8 mouse cellular contexts compared by ENCODE assay signal in genomic region chr4:141148009-141148801, GRCm38 (mm10). TPM values are rescaled to one million over a fixed set of nuclear protein-coding genes. Genes with fewer than 3 reads are reported as not detected.
DNase-seq lines count a peak whose midpoint lies in the region; ATAC-seq and TF ChIP-seq lines count a peak whose summit lies in the region.

No protein-coding gene starts in this region.

- peak; percentile 30 to 39 for DNase-seq in left cerebral cortex, postnatal 36 days (ENCODE audit: low spot score in 2 of 2)
- DNase-seq in left cerebral cortex, adult 9 months (ENCODE audit: low spot score in 2 of 2), result no peak
- DNase-seq in T-cell, adult 2 months (ENCODE audit: low spot score), result peak; percentile 45
- DNase-seq in liver, embryonic 14.5 days (ENCODE audit: low read depth in 3 of 3, low spot score in 3 of 3), result peak in 1 of 3 experiments; percentile 51
- no peak for DNase-seq in layer of hippocampus, adult 9-10 months (ENCODE audit: low spot score)

- H3K9me3 ChIP-seq in hindbrain, embryonic 16.5 days (ENCODE audit: control insufficient read depth, low read length), result no peaks in the 10 kb centered on the region
- H3K9me3 ChIP-seq in liver, embryonic 14.5 days (ENCODE audit: control insufficient read depth, low read length), result no peaks in the 10 kb centered on the region

- H3K27me3 ChIP-seq in hindbrain, embryonic 16.5 days (replicated peaks; ENCODE audit: control insufficient read depth, insufficient read depth, low read length), result no peaks in the 10 kb centered on the region
- H3K27me3 ChIP-seq in liver, embryonic 14.5 days (ENCODE audit: control insufficient read depth, insufficient read depth, low read length), result no peaks in the 10 kb centered on the region

- under 1% methylated on average over 66 of the region's 66 CpGs for WGBS in hindbrain, embryonic 16.5 days
- WGBS in liver, embryonic 14.5 days (ENCODE audit: insufficient replicate concordance), result under 1% methylated on average over 66 of the region's 66 CpGs

- H3K4me2 ChIP-seq in hindbrain, embryonic 16.5 days (ENCODE audit: low read length), result peak overlapping the region; percentile 86
- H3K4me2 ChIP-seq in liver, embryonic 14.5 days (ENCODE audit: low read depth), result peak overlapping the region; percentile 84

- TF ChIP-seq CTCF in liver, embryonic 14.5 days (IDR thresholded peaks at IDR 0.05; ENCODE audit: low read depth), result no peak

- ATAC-seq in erythroid progenitor cell, adult 5-6 weeks (replicated peaks; ENCODE audit: low FRiP score, poor library complexity, severe bottlenecking), result peak; percentile 74
- ATAC-seq in hindbrain, embryonic 16.5 days, result peak; percentile 79
- peak; percentile 77 for ATAC-seq in liver, embryonic 14.5 days (ENCODE audit: insufficient read depth)
- ATAC-seq in neutrophil, adult 5-6 weeks (ENCODE audit: extremely low read depth, insufficient number of reproducible peaks, low FRiP score, poor library complexity, severe bottlenecking), result peak; percentile 20; the same call in 1 of the 2 replicates

- H3K4me3 ChIP-seq in hindbrain, embryonic 16.5 days (ENCODE audit: low read length), result peak overlapping the region; percentile 93
- peak overlapping the region; percentile 77 to 78 for H3K4me3 ChIP-seq in liver, embryonic 14.5 days (ENCODE audit: insufficient read depth in 1 of 2, low read depth in 2 of 2, low read length in 2 of 2)

- H3K36me3 ChIP-seq in hindbrain, embryonic 16.5 days (ENCODE audit: control insufficient read depth, insufficient read depth, low read length), result no peaks in the 10 kb centered on the region
- H3K36me3 ChIP-seq in liver, embryonic 14.5 days (replicated peaks; ENCODE audit: control insufficient read depth, insufficient read depth, low read depth), result no peaks in the 10 kb centered on the region

- peaks cover 17% of the 10 kb centered on the region for H3K4me1 ChIP-seq in hindbrain, embryonic 16.5 days (ENCODE audit: control insufficient read depth, insufficient read depth, low read depth, low read length)
- peaks cover 12 to 21% of the 10 kb centered on the region in 2 experiments for H3K4me1 ChIP-seq in liver, embryonic 14.5 days (replicated peaks; ENCODE audit: control insufficient read depth in 2 of 2, insufficient read depth in 2 of 2, low read length in 1 of 2)

- peak overlapping the region; percentile 96 for H3K9ac ChIP-seq in hindbrain, embryonic 16.5 days (ENCODE audit: low read depth, low read length)
- H3K9ac ChIP-seq in liver, embryonic 14.5 days (replicated peaks), result peak overlapping the region; percentile 90

- no peak for TF ChIP-seq EP300 in liver, embryonic 14.5 days (IDR thresholded peaks at IDR 0.05; ENCODE audit: low read depth)

- intact Hi-C loops in left cerebral cortex, postnatal 36 days (cut with DNase I), result loop anchor here (5.0 to 10.0 kb wide), 2 partner anchors 34 to 97 kb away; no protein-coding TSS in a partner anchor

- peak overlapping the region; percentile 92 for H3K27ac ChIP-seq in hindbrain, embryonic 16.5 days (ENCODE audit: low read depth, low read length)
- H3K27ac ChIP-seq in liver, embryonic 14.5 days, result peak overlapping the region; percentile 50

RNA-seq across cellular contexts. Expression of gene Fbxo42, which starts 0.5 kb away (rescaled TPM):
- 10 to 100 TPM; 30.5 to 31.6 TPM for total RNA-seq in left cerebral cortex, postnatal 36 days (2021)
- 37.5 and 43.6 TPM in 2 replicates for total RNA-seq in erythroid progenitor cell, adult 5-6 weeks (2015; ENCODE audit: low replicate concordance)
- total RNA-seq in erythroid progenitor cell, adult 5-6 weeks (2017; ENCODE audit: low replicate concordance), result 37.2 and 39.9 TPM in 2 replicates
- 20.4 and 24.8 TPM in 2 replicates for polyA plus RNA-seq in hindbrain, embryonic 16.5 days (2015; fragmentation: Nextera tagmentation; extraction: Ambion mirVana)
- 7.5 and 8.3 TPM in 2 replicates for polyA plus RNA-seq in liver, embryonic 14.5 days (2012; rRNA removed)
- 17.6 and 20.6 TPM in 2 replicates for polyA plus RNA-seq in liver, embryonic 14.5 days (2014; fragmentation: Nextera tagmentation; extraction: Ambion mirVana)
- 10.8 and 10.9 TPM in 2 replicates for total RNA-seq in neutrophil, adult 5-6 weeks (2017)

RNA-seq across cellular contexts. Expression of gene Szrd1, which starts 8.6 kb away (rescaled TPM):
- 10 to 100 TPM; 48.2 to 48.8 TPM for total RNA-seq in left cerebral cortex, postnatal 36 days (2021)
- 13.7 and 19.3 TPM in 2 replicates for total RNA-seq in erythroid progenitor cell, adult 5-6 weeks (2015; ENCODE audit: low replicate concordance)
- 14.8 and 20.2 TPM in 2 replicates for total RNA-seq in erythroid progenitor cell, adult 5-6 weeks (2017; ENCODE audit: low replicate concordance)
- 22.4 and 23.9 TPM in 2 replicates for polyA plus RNA-seq in hindbrain, embryonic 16.5 days (2015; fragmentation: Nextera tagmentation; extraction: Ambion mirVana)
- polyA plus RNA-seq in liver, embryonic 14.5 days (2012; rRNA removed), result 13.3 and 14.2 TPM in 2 replicates
- 14.3 and 17.2 TPM in 2 replicates for polyA plus RNA-seq in liver, embryonic 14.5 days (2014; fragmentation: Nextera tagmentation; extraction: Ambion mirVana)
- total RNA-seq in neutrophil, adult 5-6 weeks (2017), result 46.0 and 46.1 TPM in 2 replicates

Comparison
In these comparisons a context has a peak if more than half of its experiments do, and no peak if none do; other contexts are left out.
1. DNase-seq: peak in left cerebral cortex, postnatal 36 days (2 of 2) and T-cell, adult 2 months (single experiment); none in left cerebral cortex, adult 9 months (0 of 2) and layer of hippocampus, adult 9-10 months (single experiment).
2. ATAC-seq: peak in every context shown above with its lines; median percentile 79 in hindbrain, embryonic 16.5 days; 77 in liver, embryonic 14.5 days; 74 in erythroid progenitor cell, adult 5-6 weeks; 20 in neutrophil, adult 5-6 weeks.